ENCODE assay signal across 20 mouse cellular contexts in genomic region chr4:99081169-99081568, GRCm38 (mm10). TPM values are rescaled to one million over a fixed set of nuclear protein-coding genes. Genes with fewer than 3 reads are reported as not detected.
DNase-seq lines count a peak whose midpoint lies in the region; ATAC-seq lines count a peak whose summit lies in the region.
"Had no signal": no experiment of that assay in that cellular context is flagged by ENCODE, and none has a peak within 500 bp of the region (broad histone marks: within the 10 kb centered on the region; RNA-seq: fewer than 3 reads in every experiment).

No protein-coding gene starts in this region.

- no peak for DNase-seq in urinary bladder, postnatal 10 days (ENCODE audit: low spot score)
- DNase-seq: adrenal gland, adult 2 months; adrenal gland, adult 8-10 months; adrenal gland, postnatal 10 days; adrenal gland, postnatal 14 days; adrenal gland, postnatal 25 days; adrenal gland, postnatal 36 days; B cell, adult 2 months; cerebellum, adult 11 months; cerebellum, adult 11-12 months; cerebellum, adult 18-20 months; cerebellum, adult 2 months had no signal

- ATAC-seq in megakaryocyte progenitor cell, adult 5-6 weeks (replicated peaks; ENCODE audit: poor library complexity): peak; percentile 77
- ATAC-seq in megakaryocyte-erythroid progenitor cell, adult 5-6 weeks (replicated peaks; ENCODE audit: low FRiP score, low TSS enrichment, poor library complexity, severe bottlenecking): peak; percentile 89
- no peak for ATAC-seq in CD4-positive, CD25-positive, alpha-beta regulatory T cell, adult 4 months
- ATAC-seq: activated CD4-positive, CD25-positive, alpha-beta regulatory T cell, adult 4 months; Patski had no signal

RNA-seq across cellular contexts. Expression of gene Dock7, which starts 39.5 kb away (rescaled TPM):
- 22.8 and 32.5 TPM in 2 replicates for total RNA-seq in megakaryocyte progenitor cell, adult 5-6 weeks (2015)
- 20.4 and 27.8 TPM in 2 replicates for total RNA-seq in megakaryocyte progenitor cell, adult 5-6 weeks (2017)
- 40.5 and 58.3 TPM in 2 replicates for total RNA-seq in megakaryocyte-erythroid progenitor cell, adult 5-6 weeks (2014; fragmentation: Nextera tagmentation)
- total RNA-seq in megakaryocyte-erythroid progenitor cell, adult 5-6 weeks (2017): 44.3 and 71.8 TPM in 2 replicates
- polyA plus RNA-seq in CD4-positive, CD25-positive, alpha-beta regulatory T cell, adult 4 months (2017; shearing (Covaris generic)): not detected
- polyA plus RNA-seq: G1E had no signal

RNA-seq across cellular contexts. Expression of gene Angptl3, which starts 50.4 kb away (rescaled TPM):
- total RNA-seq in megakaryocyte progenitor cell, adult 5-6 weeks (2015): 1.7 and 3.2 TPM in 2 replicates
- 2.0 and 3.7 TPM in 2 replicates for total RNA-seq in megakaryocyte progenitor cell, adult 5-6 weeks (2017)
- total RNA-seq in megakaryocyte-erythroid progenitor cell, adult 5-6 weeks (2014; fragmentation: Nextera tagmentation): 0.46 TPM in 1 of 2 replicates, not detected in the other
- total RNA-seq in megakaryocyte-erythroid progenitor cell, adult 5-6 weeks (2017): 0.85 TPM in 1 of 2 replicates, not detected in the other
- polyA plus RNA-seq in CD4-positive, CD25-positive, alpha-beta regulatory T cell, adult 4 months (2017; shearing (Covaris generic)): not detected
- total RNA-seq: CH12.LX had no signal
- polyA plus RNA-seq: activated CD4-positive, CD25-positive, alpha-beta regulatory T cell, adult 4 months; brain, embryonic 14.5 days; G1E; Patski had no signal
